Mouse (Mus musculus): Measurements from ENCODE around the gene Daam1. TPM values are rescaled to one million over a fixed set of nuclear protein-coding genes. Genes with fewer than 3 reads are reported as not detected.

Gene Daam1
- polyA plus RNA-seq, 1 experiment from 2014 or later, result 20.9 TPM

GRCm38 (mm10) chr12:71796517-71796916 lies 34.4 kb upstream of the Daam1 start:
- WGBS, result 10% methylated on average over 7 of the region's 7 CpGs
- DNase-seq (ENCODE audit: low spot score) (no peak), ATAC-seq (ENCODE audit: insufficient read depth, low FRiP score, low TSS enrichment) (no peak)
- Histone ChIP-seq H3K9me3 (ENCODE audit: control insufficient read depth, low read length) (no peaks in the 10 kb centered on the region), H3K4me2 (ENCODE audit: low read depth) (no peak overlapping the region), H3K36me3 (ENCODE audit: control insufficient read depth, insufficient read depth, low read length) (no peaks in the 10 kb centered on the region), H3K27ac (ENCODE audit: low read depth, low read length) (no peak overlapping the region), H3K9ac (ENCODE audit: low read length) (no peak overlapping the region), H3K27me3 (ENCODE audit: control insufficient read depth, insufficient read depth, low read length) (no peaks in the 10 kb centered on the region), H3K4me3 (ENCODE audit: low read depth, low read length) (no peak overlapping the region), H3K4me1 (ENCODE audit: control insufficient read depth, insufficient read depth, low read length) (no peaks in the 10 kb centered on the region)

GRCm38 (mm10) chr12:71807306-71807705 lies 23.6 kb upstream of the Daam1 start:
- DNase-seq (ENCODE audit: low spot score) (no peak), ATAC-seq (ENCODE audit: insufficient read depth, low FRiP score, low TSS enrichment) (no peak)
- whole genome bisulfite sequencing, result 70% methylated on average over 9 of the region's 9 CpGs
- no peak overlapping the region for H3K9ac ChIP-seq (ENCODE audit: low read length)
- H3K4me3 ChIP-seq (ENCODE audit: low read depth, low read length), result no peak overlapping the region
- H3K4me1 ChIP-seq (ENCODE audit: control insufficient read depth, insufficient read depth, low read length), result no peaks in the 10 kb centered on the region
- no peak overlapping the region for H3K4me2 ChIP-seq (ENCODE audit: low read depth)
- no peak overlapping the region for H3K27ac ChIP-seq (ENCODE audit: low read depth, low read length)
- no peaks in the 10 kb centered on the region for H3K36me3 ChIP-seq (ENCODE audit: control insufficient read depth, insufficient read depth, low read length)
- no peaks in the 10 kb centered on the region for H3K9me3 ChIP-seq (ENCODE audit: control insufficient read depth, low read length)
- H3K27me3 ChIP-seq (ENCODE audit: control insufficient read depth, insufficient read depth, low read length), result no peaks in the 10 kb centered on the region

GRCm38 (mm10) chr12:71808631-71809030 lies 22.2 kb upstream of the Daam1 start:
- H3K9me3 ChIP-seq (ENCODE audit: control insufficient read depth, low read length), result no peaks in the 10 kb centered on the region
- no peak overlapping the region for H3K4me3 ChIP-seq (ENCODE audit: low read depth, low read length)
- DNase-seq (ENCODE audit: low spot score) (no peak), ATAC-seq (ENCODE audit: insufficient read depth, low FRiP score, low TSS enrichment) (no peak)
- 91% methylated on average over 9 of the region's 9 CpGs for WGBS
- no peak overlapping the region for H3K4me2 ChIP-seq (ENCODE audit: low read depth)
- no peak overlapping the region for H3K9ac ChIP-seq (ENCODE audit: low read length)
- no peaks in the 10 kb centered on the region for H3K27me3 ChIP-seq (ENCODE audit: control insufficient read depth, insufficient read depth, low read length)
- no peaks in the 10 kb centered on the region for H3K4me1 ChIP-seq (ENCODE audit: control insufficient read depth, insufficient read depth, low read length)
- H3K27ac ChIP-seq (ENCODE audit: low read depth, low read length), result no peak overlapping the region
- no peaks in the 10 kb centered on the region for H3K36me3 ChIP-seq (ENCODE audit: control insufficient read depth, insufficient read depth, low read length)

- H3K9ac ChIP-seq (ENCODE audit: low read length), result no peak overlapping the region
- 92% methylated on average over 3 of the region's 3 CpGs for WGBS
- DNase-seq (ENCODE audit: low spot score), result no peak
Measured at GRCm38 (mm10) chr12:71809550-71809949, 21.3 kb upstream of the Daam1 start.

GRCm38 (mm10) chr12:71812567-71812966 lies 18.3 kb upstream of the Daam1 start:
- peaks cover 3% of the 10 kb centered on the region; the same call in 1 of the 2 replicates for H3K4me1 ChIP-seq (ENCODE audit: control insufficient read depth, insufficient read depth, low read length)
- ATAC-seq (ENCODE audit: insufficient read depth, low FRiP score, low TSS enrichment) (no peak), DNase-seq (ENCODE audit: low spot score) (no peak)
- H3K27me3 ChIP-seq (ENCODE audit: control insufficient read depth, insufficient read depth, low read length), result no peaks in the 10 kb centered on the region
- no peak overlapping the region for H3K4me3 ChIP-seq (ENCODE audit: low read depth, low read length)
- H3K27ac ChIP-seq (ENCODE audit: low read depth, low read length), result no peak overlapping the region
- no peaks in the 10 kb centered on the region for H3K36me3 ChIP-seq (ENCODE audit: control insufficient read depth, insufficient read depth, low read length)
- H3K4me2 ChIP-seq (ENCODE audit: low read depth), result no peak overlapping the region
- no peak overlapping the region for H3K9ac ChIP-seq (ENCODE audit: low read length)
- H3K9me3 ChIP-seq (ENCODE audit: control insufficient read depth, low read length), result no peaks in the 10 kb centered on the region
- 90% methylated on average over 14 of the region's 14 CpGs for WGBS

More at GRCm38 (mm10) chr12:71809550-71809949, 21.3 kb upstream of the Daam1 start:
- Histone ChIP-seq H3K27me3 (ENCODE audit: control insufficient read depth, insufficient read depth, low read length) (no peaks in the 10 kb centered on the region), H3K4me3 (ENCODE audit: low read depth, low read length) (no peak overlapping the region), H3K36me3 (ENCODE audit: control insufficient read depth, insufficient read depth, low read length) (no peaks in the 10 kb centered on the region), H3K27ac (ENCODE audit: low read depth, low read length) (no peak overlapping the region), H3K9me3 (ENCODE audit: control insufficient read depth, low read length) (no peaks in the 10 kb centered on the region), H3K4me1 (ENCODE audit: control insufficient read depth, insufficient read depth, low read length) (peaks cover 3% of the 10 kb centered on the region; the same call in 1 of the 2 replicates), H3K4me2 (ENCODE audit: low read depth) (no peak overlapping the region)
- no peak for ATAC-seq (ENCODE audit: insufficient read depth, low FRiP score, low TSS enrichment)

DNA sequence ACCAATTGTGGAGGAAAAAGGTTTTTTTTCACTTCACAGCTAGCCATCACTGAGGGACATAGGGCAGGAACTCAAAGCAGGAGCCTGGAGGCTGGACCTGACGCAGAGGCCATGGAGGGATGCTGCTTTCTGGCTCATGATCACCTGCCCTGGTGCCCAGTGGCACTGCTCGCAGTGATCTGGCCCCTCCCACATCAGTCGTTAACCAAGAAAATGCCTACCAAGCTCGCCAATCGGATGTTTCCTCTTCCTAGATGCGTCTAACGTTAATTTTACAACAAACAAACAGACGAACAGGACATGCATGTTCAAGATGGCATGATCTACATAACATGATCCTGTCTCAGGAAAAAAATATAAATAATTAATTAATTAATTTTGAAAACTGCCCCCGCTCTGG lies 17.6 kb upstream of the Daam1 start:
- no peaks in the 10 kb centered on the region for H3K27me3 ChIP-seq (ENCODE audit: control insufficient read depth, insufficient read depth, low read length)
- H3K9me3 ChIP-seq (ENCODE audit: control insufficient read depth, low read length), result no peaks in the 10 kb centered on the region
- H3K4me1 ChIP-seq (ENCODE audit: control insufficient read depth, insufficient read depth, low read length), result peaks cover 3% of the 10 kb centered on the region; the same call in 1 of the 2 replicates
- H3K36me3 ChIP-seq (ENCODE audit: control insufficient read depth, insufficient read depth, low read length), result no peaks in the 10 kb centered on the region
- no peak overlapping the region for H3K9ac ChIP-seq (ENCODE audit: low read length)
- no peak overlapping the region for H3K4me2 ChIP-seq (ENCODE audit: low read depth)
- 88% methylated on average over 9 of the region's 9 CpGs for WGBS
- H3K4me3 ChIP-seq (ENCODE audit: low read depth, low read length), result no peak overlapping the region
- ATAC-seq (ENCODE audit: insufficient read depth, low FRiP score, low TSS enrichment) (no peak), DNase-seq (ENCODE audit: low spot score) (no peak)
- H3K27ac ChIP-seq (ENCODE audit: low read depth, low read length), result no peak overlapping the region

GRCm38 (mm10) chr12:71813761-71814160 lies 17.1 kb upstream of the Daam1 start:
- H3K4me3 ChIP-seq (ENCODE audit: low read depth, low read length), result no peak overlapping the region
- H3K4me1 ChIP-seq (ENCODE audit: control insufficient read depth, insufficient read depth, low read length), result peaks cover 3% of the 10 kb centered on the region; the same call in 1 of the 2 replicates
- no peak overlapping the region for H3K9ac ChIP-seq (ENCODE audit: low read length)
- 29% methylated on average over 7 of the region's 7 CpGs for WGBS
- H3K36me3 ChIP-seq (ENCODE audit: control insufficient read depth, insufficient read depth, low read length), result no peaks in the 10 kb centered on the region
- no peaks in the 10 kb centered on the region for H3K9me3 ChIP-seq (ENCODE audit: control insufficient read depth, low read length)
- H3K27ac ChIP-seq (ENCODE audit: low read depth, low read length), result no peak overlapping the region
- no peaks in the 10 kb centered on the region for H3K27me3 ChIP-seq (ENCODE audit: control insufficient read depth, insufficient read depth, low read length)
- H3K4me2 ChIP-seq (ENCODE audit: low read depth), result no peak overlapping the region
- DNase-seq (ENCODE audit: low spot score) (no peak), ATAC-seq (ENCODE audit: insufficient read depth, low FRiP score, low TSS enrichment) (no peak)

- 78% methylated on average over 5 of the region's 5 CpGs for WGBS
- H3K4me1 ChIP-seq (ENCODE audit: control insufficient read depth, insufficient read depth, low read length), result no peaks in the 10 kb centered on the region
- H3K9me3 ChIP-seq (ENCODE audit: control insufficient read depth, low read length), result no peaks in the 10 kb centered on the region
- no peak overlapping the region for H3K27ac ChIP-seq (ENCODE audit: low read depth, low read length)
- H3K9ac ChIP-seq (ENCODE audit: low read length), result no peak overlapping the region
- H3K4me3 ChIP-seq (ENCODE audit: low read depth, low read length), result no peak overlapping the region
- no peaks in the 10 kb centered on the region for H3K27me3 ChIP-seq (ENCODE audit: control insufficient read depth, insufficient read depth, low read length)
- H3K4me2 ChIP-seq (ENCODE audit: low read depth), result no peak overlapping the region
- no peak for ATAC-seq (ENCODE audit: insufficient read depth, low FRiP score, low TSS enrichment)
- DNase-seq (ENCODE audit: low spot score), result no peak
- no peaks in the 10 kb centered on the region for H3K36me3 ChIP-seq (ENCODE audit: control insufficient read depth, insufficient read depth, low read length)
Measured at GRCm38 (mm10) chr12:71820094-71820493, 10.8 kb upstream of the Daam1 start.

DNA sequence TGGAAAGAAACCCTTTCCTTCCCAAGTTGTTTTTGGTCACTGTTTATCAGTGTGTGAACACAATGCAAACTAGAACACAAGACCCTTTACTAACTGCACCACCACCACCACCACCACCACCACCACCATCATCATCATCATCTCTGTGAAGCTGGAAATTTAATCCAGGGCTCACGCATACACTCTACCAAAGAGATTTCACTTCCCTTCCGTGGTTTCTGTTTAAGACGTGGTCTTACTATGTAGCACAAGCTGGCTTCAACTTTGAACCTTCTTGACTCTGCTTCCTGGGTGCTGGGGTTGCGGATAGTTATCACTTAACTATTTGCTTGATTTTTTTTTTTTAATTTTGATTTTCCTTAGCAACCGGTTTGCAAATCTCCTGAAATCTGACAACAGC lies 9.6 kb upstream of the Daam1 start:
- 94% methylated on average over 5 of the region's 5 CpGs for WGBS
- Histone ChIP-seq H3K4me3 (ENCODE audit: low read depth, low read length) (no peak overlapping the region), H3K36me3 (ENCODE audit: control insufficient read depth, insufficient read depth, low read length) (no peaks in the 10 kb centered on the region), H3K9me3 (ENCODE audit: control insufficient read depth, low read length) (no peaks in the 10 kb centered on the region), H3K27me3 (ENCODE audit: control insufficient read depth, insufficient read depth, low read length) (no peaks in the 10 kb centered on the region), H3K27ac (ENCODE audit: low read depth, low read length) (no peak overlapping the region), H3K9ac (ENCODE audit: low read length) (no peak overlapping the region), H3K4me1 (ENCODE audit: control insufficient read depth, insufficient read depth, low read length) (no peaks in the 10 kb centered on the region), H3K4me2 (ENCODE audit: low read depth) (no peak overlapping the region)
- no peak for ATAC-seq (ENCODE audit: insufficient read depth, low FRiP score, low TSS enrichment)
- no peak for DNase-seq (ENCODE audit: low spot score)

Data from neural tube, embryonic 11.5 days (tissue).